Mouse (Mus musculus): Measurements from ENCODE around the gene Suclg2. TPM values are rescaled to one million over a fixed set of nuclear protein-coding genes. Genes with fewer than 3 reads are reported as not detected.

Suclg2 gene
- polyA plus RNA-seq, 1 experiment: 134 TPM

GRCm38 (mm10) chr6:95710886-95711285 is 7.7 kb downstream of the Suclg2 start:
- no peak overlapping the region for H3K4me3 ChIP-seq (ENCODE audit: insufficient read depth, low read depth, low read length)
- no peak overlapping the region for H3K27ac ChIP-seq (replicated peaks; ENCODE audit: low read depth, low read length)
- peaks cover 10% of the 10 kb centered on the region; the same call in 1 of the 2 replicates for H3K4me1 ChIP-seq (ENCODE audit: control insufficient read depth, insufficient read depth, insufficient read length, low read length)

DNA sequence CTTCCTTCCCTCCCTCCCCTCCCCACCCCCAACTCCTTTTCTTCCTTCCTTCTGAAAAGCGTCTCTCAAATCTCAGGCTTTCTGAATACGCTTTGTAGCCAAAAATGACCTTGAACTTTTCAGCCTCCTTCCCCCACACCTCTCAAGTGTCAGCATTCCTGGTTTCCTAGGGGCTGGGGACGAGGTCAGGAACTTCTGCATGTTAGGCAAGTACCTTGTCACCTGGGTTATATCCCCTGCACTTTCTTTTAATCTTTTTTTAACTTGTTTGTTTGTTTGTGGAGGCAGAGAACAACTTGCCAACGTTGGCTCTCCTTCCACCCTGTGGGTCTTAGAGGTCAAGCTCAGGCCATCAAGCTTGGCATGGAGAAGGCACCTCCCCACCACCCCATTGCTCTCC is 9.1 kb downstream of the Suclg2 start:
- peaks cover 10% of the 10 kb centered on the region for H3K4me1 ChIP-seq (ENCODE audit: control insufficient read depth, insufficient read depth, insufficient read length, low read length)
- H3K4me3 ChIP-seq (ENCODE audit: insufficient read depth, low read depth, low read length): no peak overlapping the region
- H3K27ac ChIP-seq (replicated peaks; ENCODE audit: low read depth, low read length): no peak overlapping the region

GRCm38 (mm10) chr6:95709106-95709505 is 9.5 kb downstream of the Suclg2 start:
- H3K4me3 ChIP-seq (ENCODE audit: insufficient read depth, low read depth, low read length): no peak overlapping the region
- peaks cover 10% of the 10 kb centered on the region for H3K4me1 ChIP-seq (ENCODE audit: control insufficient read depth, insufficient read depth, insufficient read length, low read length)
- H3K27ac ChIP-seq (replicated peaks; ENCODE audit: low read depth, low read length): no peak overlapping the region

- Histone ChIP-seq H3K4me1 (ENCODE audit: control insufficient read depth, insufficient read depth, insufficient read length, low read length) (peaks cover 4% of the 10 kb centered on the region), H3K27ac (replicated peaks; ENCODE audit: low read depth, low read length) (no peak overlapping the region), H3K4me3 (ENCODE audit: insufficient read depth, low read depth, low read length) (no peak overlapping the region)
These were observed 14.0 kb downstream of the Suclg2 start for GRCm38 (mm10) chr6:95704626-95705025.

DNA sequence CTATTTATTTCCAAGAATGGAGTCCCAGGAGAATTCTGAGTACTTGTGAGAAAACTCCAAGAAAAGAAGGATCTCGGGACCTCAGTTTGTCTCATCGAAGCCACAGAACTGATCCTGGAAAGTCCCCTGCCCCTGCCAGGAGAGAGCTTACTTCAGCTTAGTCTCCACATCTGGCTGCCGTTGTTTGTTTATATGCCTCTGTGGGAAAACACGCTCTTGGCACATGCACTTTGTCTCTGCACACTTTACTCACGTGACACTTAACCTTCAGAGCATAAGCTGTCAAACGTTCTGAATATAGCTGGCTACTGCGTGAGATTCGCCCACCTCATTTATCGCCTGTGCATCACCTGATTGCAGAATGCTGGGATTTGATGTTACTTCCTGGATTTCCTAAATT is 16.4 kb downstream of the Suclg2 start:
- H3K4me1 ChIP-seq (ENCODE audit: control insufficient read depth, insufficient read depth, insufficient read length, low read length): no peaks in the 10 kb centered on the region; the same call in 1 of the 2 replicates
- no peak overlapping the region for H3K4me3 ChIP-seq (ENCODE audit: insufficient read depth, low read depth, low read length)
- no peak overlapping the region for H3K27ac ChIP-seq (replicated peaks; ENCODE audit: low read depth, low read length)

- no peak overlapping the region for H3K4me3 ChIP-seq (ENCODE audit: insufficient read depth, low read depth, low read length)
- no peak overlapping the region for H3K27ac ChIP-seq (replicated peaks; ENCODE audit: low read depth, low read length)
- H3K4me1 ChIP-seq (ENCODE audit: control insufficient read depth, insufficient read depth, insufficient read length, low read length): no peaks in the 10 kb centered on the region; the same call in 1 of the 2 replicates
These were observed 16.8 kb downstream of the Suclg2 start for GRCm38 (mm10) chr6:95701786-95702185.

DNA sequence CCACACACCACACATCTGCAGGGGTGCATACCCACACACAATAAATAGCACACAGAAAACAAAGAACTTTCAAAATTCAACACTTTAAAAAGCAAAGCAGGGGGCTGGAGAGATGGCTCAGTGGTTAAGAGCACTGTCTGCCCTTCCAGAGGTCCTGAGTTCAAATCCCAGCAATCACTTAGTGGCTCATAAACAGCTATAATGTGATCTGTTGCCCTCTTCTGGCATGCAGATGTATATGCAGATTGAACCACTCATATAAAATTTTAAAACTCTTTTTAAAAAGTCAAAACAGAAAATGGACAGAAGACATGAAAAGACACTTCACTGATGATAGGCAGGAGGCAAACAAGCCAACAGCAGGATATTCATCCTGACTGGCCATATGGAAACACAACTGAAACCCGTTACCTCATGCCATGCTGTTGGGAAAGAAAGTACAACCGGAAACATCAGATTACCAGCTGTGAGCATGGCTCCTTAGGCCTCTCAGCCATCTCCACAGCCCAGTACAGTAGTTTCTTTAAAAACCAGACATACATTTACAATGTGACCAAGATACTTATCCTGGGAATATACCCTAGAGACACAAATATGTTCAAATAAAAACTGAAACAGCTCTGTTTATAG is 17.5 kb downstream of the Suclg2 start:
- Histone ChIP-seq H3K27ac (replicated peaks; ENCODE audit: low read depth, low read length) (no peak overlapping the region), H3K4me1 (ENCODE audit: control insufficient read depth, insufficient read depth, insufficient read length, low read length) (no peaks in the 10 kb centered on the region; the same call in 1 of the 2 replicates)

GRCm38 (mm10) chr6:95700191-95700590 is 18.4 kb downstream of the Suclg2 start:
- no peak overlapping the region for H3K27ac ChIP-seq (replicated peaks; ENCODE audit: low read depth, low read length)
- no peaks in the 10 kb centered on the region; the same call in 1 of the 2 replicates for H3K4me1 ChIP-seq (ENCODE audit: control insufficient read depth, insufficient read depth, insufficient read length, low read length)
- no peak overlapping the region for H3K4me3 ChIP-seq (ENCODE audit: insufficient read depth, low read depth, low read length)

More for the DNA sequence above, 17.5 kb downstream of the Suclg2 start:
- no peak overlapping the region for H3K4me3 ChIP-seq (ENCODE audit: insufficient read depth, low read depth, low read length)

DNA sequence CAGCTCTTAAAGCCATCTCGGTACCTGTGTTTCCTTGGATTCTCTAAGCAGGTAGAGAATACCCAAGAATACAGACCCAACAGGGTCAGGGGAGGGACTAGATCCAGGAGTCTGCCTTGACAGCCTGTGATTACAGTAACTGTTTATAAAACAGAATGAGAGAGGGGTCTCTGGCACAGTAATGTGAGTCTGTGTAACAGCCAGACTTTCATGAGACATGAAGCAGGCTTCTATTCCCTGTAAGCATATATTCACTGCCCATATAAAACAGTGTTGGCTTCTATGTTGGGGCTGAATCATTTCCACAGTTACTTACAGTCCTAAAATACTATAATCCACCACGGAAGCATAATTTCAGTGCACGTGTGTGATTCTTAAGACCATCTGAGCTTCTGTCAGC is 19.3 kb downstream of the Suclg2 start:
- Histone ChIP-seq H3K27ac (replicated peaks; ENCODE audit: low read depth, low read length) (no peak overlapping the region), H3K4me3 (ENCODE audit: insufficient read depth, low read depth, low read length) (no peak overlapping the region), H3K4me1 (ENCODE audit: control insufficient read depth, insufficient read depth, insufficient read length, low read length) (no peaks in the 10 kb centered on the region; the same call in 1 of the 2 replicates)

DNA sequence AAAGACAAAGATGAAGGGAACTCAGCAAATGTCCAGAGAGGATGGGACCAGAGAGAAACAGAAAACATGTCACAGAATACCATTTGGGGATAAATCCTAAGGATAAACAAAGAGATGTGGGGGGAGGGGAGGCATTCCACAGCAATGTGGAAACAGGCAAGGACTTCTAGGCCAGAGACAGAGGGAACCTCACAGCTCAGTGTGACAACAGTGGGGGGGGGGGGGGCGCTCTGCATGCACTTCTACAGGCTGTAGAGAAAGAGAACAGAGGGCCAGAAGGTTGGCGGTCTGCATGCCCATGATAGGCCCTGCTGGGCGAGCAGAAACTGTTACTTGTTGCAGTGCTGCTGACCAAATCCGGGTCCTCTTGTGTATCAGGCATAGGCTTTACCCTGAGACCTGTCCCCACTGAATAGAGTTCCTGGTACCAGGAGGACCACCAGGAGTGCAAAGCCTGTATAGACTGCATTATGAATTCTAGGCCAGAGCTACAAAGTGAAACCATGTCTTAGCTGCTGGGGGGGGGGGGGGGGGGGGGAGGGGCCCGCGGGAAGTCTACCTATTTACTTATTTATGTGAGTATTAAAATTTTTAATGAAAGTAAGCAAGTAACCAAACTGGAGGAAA is 20.0 kb downstream of the Suclg2 start:
- Histone ChIP-seq H3K27ac (replicated peaks; ENCODE audit: low read depth, low read length) (no peak overlapping the region), H3K4me1 (ENCODE audit: control insufficient read depth, insufficient read depth, insufficient read length, low read length) (no peaks in the 10 kb centered on the region; the same call in 1 of the 2 replicates), H3K4me3 (ENCODE audit: insufficient read depth, low read depth, low read length) (no peak overlapping the region)

- H3K4me1 ChIP-seq (ENCODE audit: control insufficient read depth, insufficient read depth, insufficient read length, low read length): no peaks in the 10 kb centered on the region
- no peak overlapping the region for H3K4me3 ChIP-seq (ENCODE audit: insufficient read depth, low read depth, low read length)
- H3K27ac ChIP-seq (replicated peaks; ENCODE audit: low read depth, low read length): no peak overlapping the region
These were observed 23.7 kb downstream of the Suclg2 start for GRCm38 (mm10) chr6:95694910-95695309.

- Histone ChIP-seq H3K27ac (replicated peaks; ENCODE audit: low read depth, low read length) (no peak overlapping the region), H3K4me3 (ENCODE audit: insufficient read depth, low read depth, low read length) (no peak overlapping the region), H3K4me1 (ENCODE audit: control insufficient read depth, insufficient read depth, insufficient read length, low read length) (peaks cover 6% of the 10 kb centered on the region; the same call in 1 of the 2 replicates)
These were observed 33.4 kb downstream of the Suclg2 start for GRCm38 (mm10) chr6:95685242-95685641.

GRCm38 (mm10) chr6:95679718-95680117 is 38.9 kb downstream of the Suclg2 start:
- H3K4me3 ChIP-seq (ENCODE audit: insufficient read depth, low read depth, low read length): no peak overlapping the region
- H3K4me1 ChIP-seq (ENCODE audit: control insufficient read depth, insufficient read depth, insufficient read length, low read length): peaks cover 13% of the 10 kb centered on the region
- H3K27ac ChIP-seq (replicated peaks; ENCODE audit: low read depth, low read length): no peak overlapping the region

DNA sequence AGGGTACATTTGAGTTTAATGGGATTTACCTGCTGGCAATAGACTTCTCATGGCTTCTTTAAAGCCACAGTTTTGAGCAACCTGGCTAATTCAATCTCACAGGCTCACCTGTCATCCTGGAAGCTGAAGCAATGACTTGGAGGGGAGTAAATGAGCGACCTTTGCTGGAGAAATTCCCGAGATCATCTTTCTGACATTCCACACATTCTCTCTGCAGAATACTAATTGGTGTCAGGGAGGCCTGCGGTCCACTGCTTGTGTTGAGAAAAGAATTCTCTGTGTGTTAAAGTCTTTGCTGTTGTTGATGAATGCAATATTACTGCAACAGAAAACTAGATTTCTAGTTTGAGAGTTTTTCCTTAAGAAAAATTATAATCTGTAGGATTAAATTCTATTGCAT is 39.3 kb downstream of the Suclg2 start:
- no peak overlapping the region for H3K27ac ChIP-seq (replicated peaks; ENCODE audit: low read depth, low read length)
- no peak overlapping the region for H3K4me3 ChIP-seq (ENCODE audit: insufficient read depth, low read depth, low read length)
- H3K4me1 ChIP-seq (ENCODE audit: control insufficient read depth, insufficient read depth, insufficient read length, low read length): peaks cover 16% of the 10 kb centered on the region

GRCm38 (mm10) chr6:95676951-95677350 is 41.6 kb downstream of the Suclg2 start:
- Histone ChIP-seq H3K27ac (replicated peaks; ENCODE audit: low read depth, low read length) (no peak overlapping the region), H3K4me3 (ENCODE audit: insufficient read depth, low read depth, low read length) (no peak overlapping the region), H3K4me1 (ENCODE audit: control insufficient read depth, insufficient read depth, insufficient read length, low read length) (peaks cover 12% of the 10 kb centered on the region)

- Histone ChIP-seq H3K27ac (replicated peaks; ENCODE audit: low read depth, low read length) (no peak overlapping the region), H3K4me3 (ENCODE audit: insufficient read depth, low read depth, low read length) (no peak overlapping the region), H3K4me1 (ENCODE audit: control insufficient read depth, insufficient read depth, insufficient read length, low read length) (peaks cover 12% of the 10 kb centered on the region)
These were observed 42.2 kb downstream of the Suclg2 start for GRCm38 (mm10) chr6:95676439-95676838.

Measured in brown adipose tissue, adult 24 weeks (tissue).